Mouse (Mus musculus) lung, embryonic 14.5 days (tissue): ENCODE data around the gene Olfr10. TPM values are rescaled to one million over a fixed set of nuclear protein-coding genes. Genes with fewer than 3 reads are reported as not detected.

Experiments
- ATAC-seq: fragments of 200-750 bp; cut with Nextera tagmentation; 2 replicates; pipeline ENCODE4 v1.8.0; 2017; ENCODE audit warnings: mild to moderate bottlenecking, moderate TSS enrichment, moderate library complexity; ENCODE audit not compliant: insufficient read depth
- DNase-seq: peaks from one replicate; pipeline ENCODE4 v3.0.0-alpha.2; 2015
- H3K27ac ChIP-seq: fragments of 300-500 bp; sonication (generic); 2 replicates; pipeline ENCODE4 v1.5.1; 2014; ENCODE audit warnings: low read depth, mild to moderate bottlenecking, moderate library complexity
- H3K27me3 ChIP-seq: fragments of 300-500 bp; sonication (generic); 2 replicates; pipeline ENCODE4 v1.6.1; 2014; ENCODE audit warnings: low read length, control low read depth; ENCODE audit not compliant: insufficient read depth
- H3K36me3 ChIP-seq: fragments of 300-500 bp; sonication (generic); 2 replicates; pipeline ENCODE4 v1.6.1; 2014; ENCODE audit warnings: control low read depth; ENCODE audit not compliant: insufficient read depth
- H3K4me1 ChIP-seq: fragments of 300-500 bp; sonication (generic); 2 replicates; pipeline ENCODE4 v1.6.1; 2014; ENCODE audit warnings: antibody characterized with exemption, control low read depth; ENCODE audit not compliant: insufficient read depth
- H3K4me2 ChIP-seq: fragments of 300-500 bp; sonication (generic); 2 replicates; pipeline ENCODE4 v1.6.1; 2014; ENCODE audit warnings: mild to moderate bottlenecking
- H3K4me3 ChIP-seq: fragments of 300-500 bp; sonication (generic); 2 replicates; pipeline ENCODE4 v1.5.1; 2014; ENCODE audit warnings: low read depth, low read length
- H3K9ac ChIP-seq: fragments of 300-500 bp; sonication (generic); 2 replicates; pipeline ENCODE4 v1.6.1; 2014
- H3K9me3 ChIP-seq: fragments of 300-500 bp; sonication (generic); 2 replicates; pipeline ENCODE4 v1.6.1; 2016; ENCODE audit warnings: low read depth, low read length, control low read depth
- CTCF ChIP-seq: IDR thresholded peaks from 2 replicates; pipeline ENCODE4 v1.5.1; 2016; ENCODE audit warnings: antibody characterized with exemption, low read depth
- WGBS: fragments of 180-500 bp; shearing (Covaris S2); extraction: QIAGEN DNeasy Blood & Tissue Kit; methylation state at CpG from one replicate; pipeline ENCODE4 v1.1.7; 2014; 5-methylcytosine and 5-hydroxymethylcytosine counted together
- polyA plus RNA-seq: library from polyadenylated mRNA; unstranded; fragments of >200 nt; fragmentation: Nextera tagmentation; extraction: Ambion mirVana; gene quantifications from 2 replicates; pipeline ENCODE4 v1.2.1, GENCODE M21; 2014

The Olfr10 gene
- polyA plus RNA-seq, 1 experiment from 2014 or later: not detected

- WGBS: 82% methylated on average over 7 of the region's 7 CpGs
- H3K4me3 ChIP-seq: no peak overlapping the region
- TF ChIP-seq CTCF: no peak
- peaks cover 46% of the 10 kb centered on the region for H3K36me3 ChIP-seq
- H3K27me3 ChIP-seq: no peaks in the 10 kb centered on the region
- no peak overlapping the region for H3K27ac ChIP-seq
- no peaks in the 10 kb centered on the region for H3K4me1 ChIP-seq
- DNase-seq (no peak), ATAC-seq (no peak)
- no peak overlapping the region for H3K9ac ChIP-seq
- no peaks in the 10 kb centered on the region for H3K9me3 ChIP-seq
- no peak overlapping the region for H3K4me2 ChIP-seq
Observed at GRCm38 (mm10) chr11:49264081-49264480, 40.5 kb upstream of the Olfr10 start.

GRCm38 (mm10) chr11:49264622-49265021, 39.9 kb upstream of the Olfr10 start:
- H3K27ac ChIP-seq: no peak overlapping the region
- DNase-seq (peak; percentile 15), ATAC-seq (no peak)
- no peaks in the 10 kb centered on the region for H3K4me1 ChIP-seq
- H3K4me2 ChIP-seq: no peak overlapping the region
- H3K9me3 ChIP-seq: no peaks in the 10 kb centered on the region
- no peak overlapping the region for H3K4me3 ChIP-seq
- H3K9ac ChIP-seq: no peak overlapping the region
- H3K36me3 ChIP-seq: peaks cover 46% of the 10 kb centered on the region
- 61% methylated on average over 11 of the region's 11 CpGs for whole genome bisulfite sequencing
- no peak for TF ChIP-seq CTCF
- H3K27me3 ChIP-seq: no peaks in the 10 kb centered on the region

GRCm38 (mm10) chr11:49265101-49265500, 39.4 kb upstream of the Olfr10 start:
- no peak for ATAC-seq
- H3K27me3 ChIP-seq: no peaks in the 10 kb centered on the region
- H3K4me2 ChIP-seq: no peak overlapping the region
- no peak for TF ChIP-seq CTCF
- DNase-seq: no peak
- no peak overlapping the region for H3K4me3 ChIP-seq
- WGBS: 81% methylated on average over 8 of the region's 8 CpGs
- H3K9ac ChIP-seq: no peak overlapping the region
- H3K9me3 ChIP-seq: no peaks in the 10 kb centered on the region
- H3K36me3 ChIP-seq: peaks cover 42% of the 10 kb centered on the region
- no peaks in the 10 kb centered on the region for H3K4me1 ChIP-seq
- no peak overlapping the region for H3K27ac ChIP-seq

- H3K36me3 ChIP-seq: peaks cover 26% of the 10 kb centered on the region
- no peak overlapping the region for H3K9ac ChIP-seq
- DNase-seq: no peak
- H3K4me3 ChIP-seq: no peak overlapping the region
- no peak for TF ChIP-seq CTCF
- no peaks in the 10 kb centered on the region for H3K4me1 ChIP-seq
- 40% methylated on average over 6 of the region's 6 CpGs for WGBS
- ATAC-seq: 0 out of 2 replicates have a peak, but pooled peaks have one; percentile 25
- no peaks in the 10 kb centered on the region for H3K9me3 ChIP-seq
- no peak overlapping the region for H3K4me2 ChIP-seq
- H3K27me3 ChIP-seq: no peaks in the 10 kb centered on the region
- no peak overlapping the region for H3K27ac ChIP-seq
Observed at GRCm38 (mm10) chr11:49266671-49267070, 37.9 kb upstream of the Olfr10 start.

- DNase-seq (no peak), ATAC-seq (no peak)
- WGBS: 78% methylated on average over 10 of the region's 10 CpGs
- Histone ChIP-seq H3K4me3 (no peak overlapping the region), H3K36me3 (peaks cover 20% of the 10 kb centered on the region; the same call in 1 of the 2 replicates), H3K4me1 (no peaks in the 10 kb centered on the region), H3K27me3 (no peaks in the 10 kb centered on the region), H3K4me2 (no peak overlapping the region), H3K9me3 (no peaks in the 10 kb centered on the region), H3K27ac (peak overlapping the region; percentile 50; the same call in 1 of the 2 replicates), H3K9ac (no peak overlapping the region)
- no peak for TF ChIP-seq CTCF
Observed at GRCm38 (mm10) chr11:49267316-49267715, 37.2 kb upstream of the Olfr10 start.

- Histone ChIP-seq H3K9me3 (no peaks in the 10 kb centered on the region), H3K36me3 (peaks cover 12% of the 10 kb centered on the region; the same call in 1 of the 2 replicates), H3K4me3 (no peak overlapping the region), H3K9ac (no peak overlapping the region), H3K27me3 (no peaks in the 10 kb centered on the region), H3K4me2 (no peak overlapping the region), H3K4me1 (no peaks in the 10 kb centered on the region), H3K27ac (peak overlapping the region; percentile 50; the same call in 1 of the 2 replicates)
- DNase-seq (peak; percentile 29), ATAC-seq (no peak)
- WGBS: 59% methylated on average over 15 of the region's 15 CpGs
- no peak for TF ChIP-seq CTCF
Observed at GRCm38 (mm10) chr11:49267970-49268579, 36.5 kb upstream of the Olfr10 start.

- Histone ChIP-seq H3K36me3 (no peaks in the 10 kb centered on the region; the same call in 1 of the 2 replicates), H3K9me3 (no peaks in the 10 kb centered on the region), H3K27me3 (no peaks in the 10 kb centered on the region), H3K4me1 (no peaks in the 10 kb centered on the region), H3K9ac (no peak overlapping the region), H3K27ac (no peak overlapping the region), H3K4me2 (no peak overlapping the region), H3K4me3 (no peak overlapping the region)
- no peak for TF ChIP-seq CTCF
- ATAC-seq (no peak), DNase-seq (no peak)
- 92% methylated on average over 9 of the region's 9 CpGs for WGBS
Observed at GRCm38 (mm10) chr11:49269761-49270160, 34.8 kb upstream of the Olfr10 start.
